Mouse (Mus musculus) kidney, postnatal 25 days (tissue): ENCODE measurements around the gene Psors1c2.
A peak's percentile ranks its signal among the peaks of the same experiment; 100 is the strongest.

Source experiments
- DNase-seq, 2 experiments: peaks; one replicate each; pipeline ENCODE4 v3.0.0; 2021; ENCODE audit warnings: mixed read lengths in 2 of 2

Gene Psors1c2

DNA sequence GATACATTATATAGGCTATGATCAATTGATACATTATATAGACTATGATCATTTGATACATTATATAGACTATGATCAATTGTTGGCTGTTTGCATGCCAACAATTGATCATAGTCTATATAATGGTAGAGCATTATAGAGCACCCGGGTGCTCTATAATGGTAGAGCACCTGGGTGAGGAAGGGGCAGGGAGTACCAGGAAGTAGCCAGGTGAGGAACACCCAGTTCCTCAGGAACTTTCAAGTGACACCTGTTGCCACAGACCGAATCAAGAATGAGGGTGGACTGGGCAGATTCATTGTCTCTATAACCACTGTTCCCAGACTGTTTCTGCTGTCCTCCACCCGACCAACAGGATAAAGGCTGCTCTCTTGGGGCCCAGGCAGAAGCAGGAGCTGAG is 34.1 kb downstream of the Psors1c2 start, which contains the start of gene 2300002M23Rik:
TSS of gene 2300002M23Rik (plus strand) at position 301 of the 400 bp plus-strand sequence.
- no peak for DNase-seq

- no peak for DNase-seq
Observed at GRCm38 (mm10) chr17:35567767-35568166, 34.8 kb downstream of the Psors1c2 start.

- DNase-seq: no peak
Observed at GRCm38 (mm10) chr17:35569091-35569944, 36.3 kb downstream of the Psors1c2 start.

DNA sequence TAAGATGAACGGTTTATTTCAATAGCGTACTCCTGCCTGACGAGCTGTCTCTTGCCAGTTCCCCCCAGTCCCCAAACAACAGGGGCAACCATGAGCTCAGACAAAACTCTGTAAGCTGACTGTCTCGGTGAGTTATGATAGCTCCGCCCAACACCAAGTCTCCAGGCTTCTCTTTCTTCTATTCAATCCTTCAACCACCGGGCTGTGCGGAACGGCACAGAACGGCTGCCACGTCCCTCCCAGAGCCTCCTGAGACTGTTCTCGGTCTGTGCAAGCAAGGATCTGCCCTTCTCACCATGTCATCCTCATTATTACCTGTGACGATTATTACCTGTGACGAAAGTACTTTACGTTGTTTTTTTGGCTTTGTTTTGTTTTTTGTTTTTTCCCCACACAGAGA is 37.8 kb downstream of the Psors1c2 start:
- no peak for DNase-seq

GRCm38 (mm10) chr17:35571477-35571876 is 38.5 kb downstream of the Psors1c2 start:
- DNase-seq: no peak

- DNase-seq: peak; percentile 78 to 94
Observed at GRCm38 (mm10) chr17:35578211-35578610, 45.2 kb downstream of the Psors1c2 start.

DNA sequence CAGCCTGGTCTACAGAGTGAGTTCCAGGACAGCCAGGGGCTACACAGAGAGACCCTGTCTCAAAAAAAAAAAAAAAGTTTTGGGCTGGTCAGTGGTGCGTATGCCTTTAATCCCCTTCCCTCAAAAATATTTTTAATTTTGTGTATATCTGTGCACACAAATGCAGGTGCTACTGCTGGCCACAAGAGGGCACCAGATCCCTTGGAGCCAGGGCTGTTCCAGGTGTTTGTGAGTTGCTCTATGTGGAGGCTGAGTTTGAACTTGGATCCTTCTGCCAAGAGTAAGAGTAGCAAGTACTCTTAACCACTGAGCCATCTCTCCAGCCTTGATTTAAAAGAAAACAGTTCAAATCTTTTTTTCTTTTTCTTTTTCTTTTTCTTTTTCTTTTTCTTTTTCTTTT is 49.9 kb downstream of the Psors1c2 start:
- DNase-seq: no peak
